Mouse (Mus musculus): ENCODE measurements around the gene Spop. TPM values are rescaled to one million over a fixed set of nuclear protein-coding genes. Genes with fewer than 3 reads are reported as not detected.

Spop gene
- 62.0 and 96.6 TPM in 2 replicates for polyA plus RNA-seq (2014; fragmentation: Nextera tagmentation; extraction: Ambion mirVana)

GRCm38 (mm10) chr11:95413641-95414535, at the start of gene Spop:
Gene Spop (plus strand): TSS chr11:95414080.
- H3K9me3 ChIP-seq (replicated peaks; ENCODE audit: control insufficient read depth, low read length): no peaks in the 10 kb centered on the region
- peak within 1 kb of the TSS; percentile 53 for H3K4me3 ChIP-seq (ENCODE audit: low read depth, low read length)
- WGBS: 2% methylated on average over 57 of the region's 58 CpGs
- H3K9ac ChIP-seq (ENCODE audit: low read length): peak within 1 kb of the TSS; percentile 72
- DNase-seq (ENCODE audit: low spot score) (peak; percentile 94), ATAC-seq (peak; percentile 80)
- H3K27me3 ChIP-seq (replicated peaks; ENCODE audit: control insufficient read depth, insufficient read depth, low read length): no peaks in the 10 kb centered on the region
- no peaks in the 10 kb centered on the region for H3K36me3 ChIP-seq (ENCODE audit: control insufficient read depth, insufficient read depth, low read length)
- H3K4me1 ChIP-seq (ENCODE audit: control insufficient read depth, insufficient read depth, low read length): peaks cover 14% of the 10 kb centered on the region
- H3K27ac ChIP-seq (ENCODE audit: low read depth, low read length): peak within 1 kb of the TSS; percentile 94
- peak within 1 kb of the TSS; percentile 72 for H3K4me2 ChIP-seq (ENCODE audit: low read length)

DNA sequence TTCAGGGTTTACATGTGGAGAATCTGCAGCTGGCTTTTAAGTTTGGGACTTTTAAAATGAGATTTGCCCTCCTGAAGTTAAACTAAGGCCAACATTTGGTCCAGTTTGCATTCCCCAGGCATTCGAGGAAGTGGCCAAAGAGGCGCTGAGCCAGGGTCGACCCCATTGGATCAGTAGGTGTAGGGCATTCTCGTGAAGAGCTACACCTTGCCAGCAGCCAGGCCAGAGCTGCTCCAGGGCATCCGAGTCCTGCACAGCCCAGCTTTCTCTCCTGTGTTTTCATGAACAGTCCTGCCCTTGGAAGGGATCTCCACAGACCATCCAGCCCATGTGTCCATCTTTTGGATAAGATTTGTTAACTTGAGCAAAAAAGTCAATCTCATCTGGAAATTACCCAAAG, 49.5 kb upstream of the Spop start:
- DNase-seq (ENCODE audit: low spot score) (no peak), ATAC-seq (no peak)
- Histone ChIP-seq H3K36me3 (ENCODE audit: control insufficient read depth, insufficient read depth, low read length) (no peaks in the 10 kb centered on the region), H3K4me1 (ENCODE audit: control insufficient read depth, insufficient read depth, low read length) (no peaks in the 10 kb centered on the region), H3K27me3 (replicated peaks; ENCODE audit: control insufficient read depth, insufficient read depth, low read length) (no peaks in the 10 kb centered on the region), H3K27ac (ENCODE audit: low read depth, low read length) (no peak overlapping the region), H3K4me2 (ENCODE audit: low read length) (no peak overlapping the region), H3K9me3 (replicated peaks; ENCODE audit: control insufficient read depth, low read length) (no peaks in the 10 kb centered on the region), H3K4me3 (ENCODE audit: low read depth, low read length) (no peak overlapping the region), H3K9ac (ENCODE audit: low read length) (no peak overlapping the region)
- 90% methylated on average over 5 of the region's 5 CpGs for WGBS

- Histone ChIP-seq H3K4me2 (ENCODE audit: low read length) (no peak overlapping the region), H3K9me3 (replicated peaks; ENCODE audit: control insufficient read depth, low read length) (no peaks in the 10 kb centered on the region), H3K9ac (ENCODE audit: low read length) (no peak overlapping the region), H3K4me1 (ENCODE audit: control insufficient read depth, insufficient read depth, low read length) (no peaks in the 10 kb centered on the region), H3K36me3 (ENCODE audit: control insufficient read depth, insufficient read depth, low read length) (no peaks in the 10 kb centered on the region), H3K27ac (ENCODE audit: low read depth, low read length) (no peak overlapping the region), H3K27me3 (replicated peaks; ENCODE audit: control insufficient read depth, insufficient read depth, low read length) (no peaks in the 10 kb centered on the region), H3K4me3 (ENCODE audit: low read depth, low read length) (no peak overlapping the region)
- DNase-seq (ENCODE audit: low spot score) (peak; percentile 8), ATAC-seq (no peak)
- WGBS: 84% methylated on average over 10 of the region's 10 CpGs
These were observed 48.3 kb upstream of the Spop start for GRCm38 (mm10) chr11:95365596-95365995.

DNA sequence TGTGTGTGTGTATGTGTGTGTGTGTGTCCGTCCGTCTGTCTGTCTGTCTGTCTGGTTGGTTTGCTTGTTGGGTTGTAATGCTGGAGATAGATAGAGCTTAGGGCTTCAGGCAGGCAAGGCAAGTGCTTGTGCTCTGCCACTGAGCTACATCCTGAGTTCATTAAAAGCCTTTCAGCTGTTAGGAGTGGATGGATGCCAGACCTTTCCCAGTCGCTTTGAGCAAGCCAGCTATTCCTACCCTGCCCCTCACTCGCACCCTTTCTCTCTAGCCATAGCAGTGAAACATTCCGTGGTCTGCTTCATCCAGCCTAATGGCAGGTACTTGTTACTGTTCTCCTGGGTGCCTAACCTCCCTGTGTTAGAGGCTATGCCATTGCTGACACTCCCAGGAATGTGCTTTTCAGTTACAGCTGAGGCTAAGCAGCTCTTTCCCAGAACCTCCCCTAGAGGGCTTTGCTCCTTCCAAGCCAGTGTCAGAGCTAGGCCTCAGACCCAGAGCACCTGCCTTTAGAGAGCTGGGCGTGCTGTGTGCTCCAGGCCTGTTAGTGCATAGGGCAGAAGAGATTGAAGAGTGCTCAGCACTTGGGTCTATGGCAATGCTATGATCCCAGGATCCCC, 47.5 kb upstream of the Spop start:
- H3K9ac ChIP-seq (ENCODE audit: low read length): no peak overlapping the region
- H3K9me3 ChIP-seq (replicated peaks; ENCODE audit: control insufficient read depth, low read length): no peaks in the 10 kb centered on the region
- 77% methylated on average over 6 of the region's 6 CpGs for WGBS
- no peak overlapping the region for H3K4me3 ChIP-seq (ENCODE audit: low read depth, low read length)
- no peak overlapping the region for H3K4me2 ChIP-seq (ENCODE audit: low read length)
- H3K27me3 ChIP-seq (replicated peaks; ENCODE audit: control insufficient read depth, insufficient read depth, low read length): no peaks in the 10 kb centered on the region
- peak; percentile 47 for DNase-seq (ENCODE audit: low spot score)
- H3K4me1 ChIP-seq (ENCODE audit: control insufficient read depth, insufficient read depth, low read length): no peaks in the 10 kb centered on the region
- H3K27ac ChIP-seq (ENCODE audit: low read depth, low read length): no peak overlapping the region
- no peaks in the 10 kb centered on the region for H3K36me3 ChIP-seq (ENCODE audit: control insufficient read depth, insufficient read depth, low read length)
- no peak for ATAC-seq

GRCm38 (mm10) chr11:95367011-95367735, 46.7 kb upstream of the Spop start:
- 87% methylated on average over 8 of the region's 8 CpGs for WGBS
- H3K9me3 ChIP-seq (replicated peaks; ENCODE audit: control insufficient read depth, low read length): no peaks in the 10 kb centered on the region
- H3K36me3 ChIP-seq (ENCODE audit: control insufficient read depth, insufficient read depth, low read length): no peaks in the 10 kb centered on the region
- ATAC-seq (no peak), DNase-seq (ENCODE audit: low spot score) (no peak)
- H3K9ac ChIP-seq (ENCODE audit: low read length): no peak overlapping the region
- H3K27me3 ChIP-seq (replicated peaks; ENCODE audit: control insufficient read depth, insufficient read depth, low read length): no peaks in the 10 kb centered on the region
- H3K4me1 ChIP-seq (ENCODE audit: control insufficient read depth, insufficient read depth, low read length): no peaks in the 10 kb centered on the region
- H3K27ac ChIP-seq (ENCODE audit: low read depth, low read length): no peak overlapping the region
- H3K4me2 ChIP-seq (ENCODE audit: low read length): no peak overlapping the region
- H3K4me3 ChIP-seq (ENCODE audit: low read depth, low read length): no peak overlapping the region

- WGBS: 87% methylated on average over 8 of the region's 8 CpGs
- H3K27me3 ChIP-seq (replicated peaks; ENCODE audit: control insufficient read depth, insufficient read depth, low read length): no peaks in the 10 kb centered on the region
- no peaks in the 10 kb centered on the region for H3K4me1 ChIP-seq (ENCODE audit: control insufficient read depth, insufficient read depth, low read length)
These were observed 45.6 kb upstream of the Spop start for GRCm38 (mm10) chr11:95368231-95368823.

GRCm38 (mm10) chr11:95368871-95369270, 45.0 kb upstream of the Spop start:
- H3K4me3 ChIP-seq (ENCODE audit: low read depth, low read length): no peak overlapping the region
- no peak for ATAC-seq
- DNase-seq (ENCODE audit: low spot score): no peak
- no peak overlapping the region for H3K27ac ChIP-seq (ENCODE audit: low read depth, low read length)
- 95% methylated on average over 4 of the region's 4 CpGs for WGBS
- H3K36me3 ChIP-seq (ENCODE audit: control insufficient read depth, insufficient read depth, low read length): no peaks in the 10 kb centered on the region
- no peaks in the 10 kb centered on the region for H3K4me1 ChIP-seq (ENCODE audit: control insufficient read depth, insufficient read depth, low read length)
- H3K4me2 ChIP-seq (ENCODE audit: low read length): no peak overlapping the region
- no peaks in the 10 kb centered on the region for H3K27me3 ChIP-seq (replicated peaks; ENCODE audit: control insufficient read depth, insufficient read depth, low read length)
- H3K9me3 ChIP-seq (replicated peaks; ENCODE audit: control insufficient read depth, low read length): no peaks in the 10 kb centered on the region
- no peak overlapping the region for H3K9ac ChIP-seq (ENCODE audit: low read length)

More at GRCm38 (mm10) chr11:95368231-95368823, 45.6 kb upstream of the Spop start:
- Histone ChIP-seq H3K9ac (ENCODE audit: low read length) (no peak overlapping the region), H3K36me3 (ENCODE audit: control insufficient read depth, insufficient read depth, low read length) (no peaks in the 10 kb centered on the region), H3K4me2 (ENCODE audit: low read length) (no peak overlapping the region), H3K9me3 (replicated peaks; ENCODE audit: control insufficient read depth, low read length) (no peaks in the 10 kb centered on the region), H3K4me3 (ENCODE audit: low read depth, low read length) (no peak overlapping the region), H3K27ac (ENCODE audit: low read depth, low read length) (no peak overlapping the region)
- DNase-seq (ENCODE audit: low spot score) (no peak), ATAC-seq (no peak)

GRCm38 (mm10) chr11:95369964-95370890, 43.7 kb upstream of the Spop start:
- Histone ChIP-seq H3K4me1 (ENCODE audit: control insufficient read depth, insufficient read depth, low read length) (no peaks in the 10 kb centered on the region), H3K27ac (ENCODE audit: low read depth, low read length) (no peak overlapping the region), H3K36me3 (ENCODE audit: control insufficient read depth, insufficient read depth, low read length) (no peaks in the 10 kb centered on the region), H3K4me3 (ENCODE audit: low read depth, low read length) (no peak overlapping the region), H3K27me3 (replicated peaks; ENCODE audit: control insufficient read depth, insufficient read depth, low read length) (no peaks in the 10 kb centered on the region), H3K4me2 (ENCODE audit: low read length) (no peak overlapping the region), H3K9ac (ENCODE audit: low read length) (no peak overlapping the region), H3K9me3 (replicated peaks; ENCODE audit: control insufficient read depth, low read length) (no peaks in the 10 kb centered on the region)
- ATAC-seq (no peak), DNase-seq (ENCODE audit: low spot score) (peak; percentile 23)
- 74% methylated on average over 15 of the region's 15 CpGs for WGBS

Data from forebrain, embryonic 14.5 days (tissue).